Mouse (Mus musculus) E14TG2a.4 (cell line): Measurements from ENCODE around the gene Nle1.

ENCODE experiments used
- CTCF ChIP-seq: conservative IDR thresholded peaks from 2 replicates; pipeline ENCODE4 v1.5.1; 2014; ENCODE audit warnings: low read length
- NANOG ChIP-seq: IDR thresholded peaks from 2 replicates; pipeline ENCODE4 v1.6.1; 2014; ENCODE audit warnings: borderline replicate concordance, low read length, mixed read lengths
- POU5F1 ChIP-seq: IDR thresholded peaks from 2 replicates; pipeline ENCODE4 v1.6.1; 2014; ENCODE audit warnings: low read length, borderline replicate concordance

- no peak for TF ChIP-seq CTCF
- TF ChIP-seq NANOG = no peak
- no peak for TF ChIP-seq POU5F1
Observed at GRCm38 (mm10) chr11:82897478-82897877, 10.7 kb downstream of the Nle1 start.
